Mouse (Mus musculus) heart, postnatal 14 days (tissue): ENCODE measurements at regions not wholly inside any gene's neighbourhood (a gene's known extent, or its start where the extent isn't known, plus 50 kb on each side); places are given as distances from the start of the nearest gene placed in this dataset.

Experiments used
- DNase-seq, 2 experiments: peaks; one replicate each; pipeline ENCODE4 v3.0.0; 2021 to 2022
- intact Hi-C: fragments of 180-260 bp; cut with DNase I; formaldehyde crosslinking; loops from one replicate; pipeline ENCODE4 v1.15.1; 2025

GRCm38 (mm10) chr14:58842196-58842886, 300.4 kb downstream of the 1700129C05Rik start:
- DNase-seq, result no peak
- intact Hi-C loops, result no loop called here

- intact Hi-C loops, result no loop called here
- no peak for DNase-seq
Measured at GRCm38 (mm10) chr14:58822938-58823337, 319.8 kb downstream of the 1700129C05Rik start.

DNA sequence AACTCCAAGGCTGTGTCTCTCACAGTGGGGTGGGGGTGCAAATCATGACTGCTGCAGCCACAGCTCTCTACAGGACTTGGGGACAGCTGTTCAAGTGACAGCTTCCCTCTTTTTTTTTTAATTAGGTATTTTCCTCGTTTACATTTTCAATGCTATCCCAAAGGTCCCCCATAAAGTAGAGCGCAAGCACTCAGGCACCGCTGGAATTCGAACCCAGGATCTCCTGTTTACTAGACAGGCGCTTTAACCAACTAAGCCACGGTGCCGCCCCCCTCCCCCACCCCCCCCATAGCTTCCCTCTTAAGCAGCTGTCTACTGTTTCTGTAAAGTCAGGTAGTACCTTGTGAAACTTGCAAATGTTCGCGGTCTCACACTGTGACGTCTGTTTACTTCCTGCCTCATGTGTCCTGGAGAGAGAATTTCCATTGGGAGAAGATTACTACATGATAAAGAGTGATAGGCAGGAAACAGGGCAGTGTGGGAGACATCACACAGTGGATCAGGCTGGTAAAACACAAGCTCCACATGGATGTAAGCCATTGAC, 324.7 kb downstream of the 1700129C05Rik start:
- DNase-seq, result peak; percentile 21 to 28
- intact Hi-C loops, result no loop called here

DNA sequence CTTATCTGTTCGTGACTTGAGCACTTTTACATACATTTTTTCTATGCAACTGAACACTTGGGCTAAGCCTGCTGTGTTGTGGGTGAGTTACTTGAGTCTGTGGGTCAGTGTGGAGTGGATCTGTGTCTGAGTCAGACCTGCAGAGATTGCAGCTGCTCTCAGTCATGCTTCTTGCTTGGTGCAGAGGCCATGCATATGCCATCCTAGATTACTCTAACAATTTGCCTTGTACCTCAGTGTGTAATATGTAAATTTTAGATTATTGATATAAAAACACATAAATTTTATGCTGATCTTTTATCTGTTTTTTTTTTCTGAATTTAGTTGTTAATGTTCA, 326.2 kb downstream of the 1700129C05Rik start:
- intact Hi-C loops, result no loop called here
- no peak for DNase-seq

GRCm38 (mm10) chr14:58815616-58816539, 326.8 kb downstream of the 1700129C05Rik start:
- intact Hi-C loops, result no loop called here
- DNase-seq, result no peak

DNA sequence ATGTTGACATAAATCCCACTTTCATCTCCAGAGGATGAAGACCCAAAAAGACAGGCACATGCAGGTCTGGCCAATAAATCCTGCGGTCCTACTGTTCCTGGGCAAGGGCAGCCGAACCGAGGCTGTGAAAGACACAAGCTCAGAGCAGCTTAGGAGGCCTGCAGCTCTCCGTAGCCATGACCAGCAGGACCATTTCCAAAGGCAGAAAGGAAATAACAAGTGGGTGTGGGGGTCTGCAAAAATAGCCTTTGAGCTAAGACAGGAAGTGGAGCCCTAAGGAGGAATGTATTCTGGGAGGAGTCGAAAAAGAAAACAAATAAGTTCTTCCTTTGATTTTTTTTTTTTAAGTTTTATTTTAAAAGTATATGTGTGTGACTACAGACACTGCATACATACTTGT, 330.1 kb downstream of the 1700129C05Rik start:
- intact Hi-C loops, result no loop called here
- DNase-seq, result peak; percentile 23 to 25

DNA sequence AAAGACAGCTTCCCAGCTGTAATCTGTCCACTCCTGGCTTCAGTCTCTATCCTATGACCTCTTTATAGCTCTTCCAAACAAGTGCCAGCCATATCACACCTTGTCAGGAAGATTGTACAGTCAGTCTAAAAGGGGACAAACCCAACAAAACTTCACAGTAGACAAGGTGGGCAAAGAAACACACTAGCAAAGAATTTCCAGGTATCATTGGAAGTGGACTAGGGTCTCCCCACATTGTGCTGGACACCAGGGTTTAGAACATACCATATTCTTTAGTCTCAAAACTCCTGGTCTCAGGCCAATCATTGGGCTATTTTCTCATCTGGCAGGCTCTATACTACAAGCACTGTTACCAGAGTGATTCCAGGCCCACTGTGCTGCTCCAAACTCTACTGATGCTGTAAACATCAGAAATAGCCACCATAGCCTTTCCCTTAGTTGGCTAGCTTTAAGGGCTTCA, 341.3 kb downstream of the 1700129C05Rik start:
- DNase-seq, result no peak
- intact Hi-C loops, result loop anchor here (5.0 kb wide), 1 partner anchor 1054 kb away; the partner anchor contains the start of gene Gm49361

GRCm38 (mm10) chr14:58788190-58788945, 354.3 kb downstream of the 1700129C05Rik start:
- no peak for DNase-seq
- intact Hi-C loops, result no loop called here

DNA sequence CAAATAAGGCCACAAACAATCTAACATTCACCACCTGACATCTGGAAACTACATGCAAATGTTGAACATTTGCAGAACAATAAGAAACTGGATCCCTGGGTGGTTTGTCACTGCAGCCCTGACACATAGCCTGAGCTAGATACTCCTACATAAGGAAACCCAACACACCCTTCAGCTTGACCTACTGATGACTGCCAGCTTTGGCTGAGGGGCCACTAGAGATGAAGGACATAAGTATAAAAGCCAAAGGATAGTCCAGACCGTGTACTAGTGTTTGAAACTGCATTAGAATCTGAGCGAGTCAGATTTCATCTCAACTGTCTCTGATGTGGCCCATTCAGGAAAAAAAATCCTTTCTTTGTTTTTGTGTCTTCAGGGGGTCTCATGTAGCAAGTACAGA, 355.1 kb downstream of the 1700129C05Rik start:
- intact Hi-C loops, result no loop called here
- no peak for DNase-seq

DNA sequence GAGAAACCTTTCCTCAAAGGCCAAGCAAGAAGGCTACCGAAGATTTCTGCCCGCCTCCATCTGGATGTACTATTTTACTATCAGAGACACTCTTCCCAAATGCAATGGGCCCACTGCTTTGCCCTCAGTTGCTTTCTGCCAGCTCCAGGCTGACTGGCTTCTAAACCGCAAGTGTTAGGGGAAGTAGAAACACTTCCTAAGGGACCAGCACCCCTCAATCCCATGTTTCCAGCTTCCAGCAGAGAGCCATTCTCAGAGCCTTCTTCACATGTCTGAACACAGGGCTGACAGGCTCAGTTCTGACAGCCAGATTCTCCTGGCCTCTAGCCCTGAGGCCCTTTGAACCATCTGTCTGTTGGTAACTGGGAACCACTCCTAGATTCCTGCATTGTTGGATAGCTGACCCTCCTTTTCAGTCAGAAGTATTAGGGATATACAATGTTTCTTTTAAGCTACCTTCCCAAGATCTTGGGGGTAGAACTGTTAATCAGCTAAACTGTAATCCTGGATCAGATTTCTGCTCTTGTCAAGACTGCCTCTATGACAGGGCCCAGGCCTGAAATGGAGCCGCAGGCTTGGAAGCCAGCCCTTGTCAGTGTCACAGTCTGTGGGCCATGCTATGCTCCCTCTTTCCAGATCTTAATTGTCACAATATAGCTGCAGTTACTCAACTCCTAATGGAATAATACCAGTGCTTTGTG, 355.8 kb downstream of the 1700129C05Rik start:
- peak; percentile 49 to 51 for DNase-seq

DNA sequence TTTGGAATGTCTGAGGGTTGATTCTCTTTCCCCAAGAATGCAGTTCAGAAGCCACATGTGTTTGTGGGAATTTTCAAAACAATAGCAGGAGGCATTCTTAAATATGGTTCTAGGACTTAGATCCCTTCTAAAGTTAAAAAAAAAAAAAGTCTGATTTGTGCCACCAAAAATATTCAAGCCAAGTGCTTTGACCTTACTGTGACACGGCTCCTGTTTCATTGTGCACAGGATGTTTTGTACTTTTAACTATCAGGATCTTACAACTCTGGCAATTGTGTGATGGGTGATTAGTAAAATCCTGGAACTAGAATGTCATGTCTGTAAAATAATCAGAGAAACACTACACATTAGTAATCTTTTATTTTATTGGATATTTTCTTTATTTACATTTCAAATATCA, 359.5 kb downstream of the 1700129C05Rik start:
- DNase-seq, result no peak
- intact Hi-C loops, result no loop called here

More for the DNA sequence above, 355.8 kb downstream of the 1700129C05Rik start:
- intact Hi-C loops, result no loop called here

DNA sequence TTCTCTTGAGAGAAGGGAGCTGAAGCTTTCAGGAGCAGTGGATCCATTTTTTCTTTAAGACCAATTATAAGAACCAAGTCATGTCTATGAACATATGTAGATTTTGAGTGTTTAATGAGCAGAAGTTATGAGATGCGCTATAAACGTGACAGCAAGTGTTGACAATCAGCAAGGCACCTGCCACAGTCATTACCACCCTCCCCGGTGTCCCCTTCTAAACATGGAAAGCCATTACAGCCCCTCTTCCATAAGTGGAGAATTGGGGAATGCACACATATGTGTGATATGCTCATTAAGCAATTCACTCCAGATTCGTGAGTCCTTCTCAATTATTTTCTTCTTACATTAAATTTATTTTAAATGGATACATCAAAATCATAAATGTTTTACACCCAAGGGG, 362.4 kb downstream of the 1700129C05Rik start:
- no peak for DNase-seq
- intact Hi-C loops, result no loop called here

GRCm38 (mm10) chr14:58778675-58779074, 364.0 kb downstream of the 1700129C05Rik start:
- intact Hi-C loops, result no loop called here
- DNase-seq, result no peak

DNA sequence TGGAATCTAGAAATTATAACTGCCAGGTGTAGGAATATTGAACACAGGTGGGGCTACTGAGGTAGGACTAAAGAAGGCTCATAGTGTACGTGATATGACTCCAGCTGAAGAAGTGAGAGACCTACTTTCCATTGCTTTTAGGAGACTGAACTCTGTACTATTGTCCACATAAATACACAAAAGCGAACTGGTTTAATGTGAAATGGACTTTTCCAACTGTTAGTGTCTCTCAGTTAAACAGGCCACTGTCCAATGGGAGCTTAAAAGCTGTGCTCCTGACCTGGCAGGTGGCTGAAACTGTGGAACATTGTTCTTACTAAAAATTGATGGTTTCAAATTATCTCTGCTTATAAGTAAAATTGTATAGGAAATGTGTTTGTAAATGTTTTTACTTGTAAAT, 381.4 kb downstream of the 1700129C05Rik start:
- intact Hi-C loops, result no loop called here
- DNase-seq, result no peak

GRCm38 (mm10) chr14:58759759-58760158, 382.9 kb downstream of the 1700129C05Rik start:
- intact Hi-C loops, result no loop called here
- DNase-seq, result no peak

GRCm38 (mm10) chr14:58753781-58754180, 388.9 kb downstream of the 1700129C05Rik start:
- DNase-seq, result no peak
- intact Hi-C loops, result no loop called here

DNA sequence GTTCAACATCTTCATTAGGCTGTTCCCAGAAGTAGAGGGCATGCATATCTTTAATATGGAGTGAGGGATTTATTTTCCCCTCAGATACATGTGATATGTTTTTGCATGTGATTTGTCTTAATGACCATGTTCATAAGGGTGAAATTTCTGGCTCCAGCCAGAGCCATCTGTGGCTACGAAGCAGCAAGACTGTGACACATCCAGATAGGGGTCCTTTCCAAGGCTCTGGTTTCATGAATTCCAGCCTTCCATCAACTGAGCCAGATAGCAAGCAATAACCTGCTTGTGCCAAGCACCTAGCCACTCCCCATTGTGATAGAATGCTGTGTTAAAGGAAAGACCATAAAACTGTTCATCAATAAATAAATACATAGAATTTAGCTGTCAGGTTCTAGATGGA, 389.6 kb downstream of the 1700129C05Rik start:
- no peak for DNase-seq
- intact Hi-C loops, result no loop called here

DNA sequence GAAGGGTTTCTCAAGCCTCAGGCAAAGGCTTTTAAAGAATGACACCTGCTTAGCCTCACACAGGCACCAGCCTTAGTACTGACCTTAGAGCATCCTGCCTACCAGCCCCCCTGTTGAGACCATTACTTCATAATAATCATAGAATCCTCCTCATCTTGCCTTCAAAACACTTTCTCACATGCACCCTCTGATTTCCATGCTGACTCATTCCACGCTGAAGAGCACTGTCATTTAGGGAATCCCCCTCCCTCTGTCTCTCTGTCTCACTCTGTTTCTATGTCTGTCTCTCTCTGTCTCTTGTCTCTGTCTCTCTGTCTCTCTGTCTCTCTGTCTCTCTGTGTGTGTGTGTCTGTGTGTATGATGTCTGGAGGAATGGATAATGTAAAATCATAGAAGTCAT, 416.3 kb downstream of the 1700129C05Rik start:
- intact Hi-C loops, result no loop called here
- no peak for DNase-seq

GRCm38 (mm10) chr14:58714856-58715255, 427.8 kb downstream of the 1700129C05Rik start:
- DNase-seq, result no peak
- intact Hi-C loops, result no loop called here

DNA sequence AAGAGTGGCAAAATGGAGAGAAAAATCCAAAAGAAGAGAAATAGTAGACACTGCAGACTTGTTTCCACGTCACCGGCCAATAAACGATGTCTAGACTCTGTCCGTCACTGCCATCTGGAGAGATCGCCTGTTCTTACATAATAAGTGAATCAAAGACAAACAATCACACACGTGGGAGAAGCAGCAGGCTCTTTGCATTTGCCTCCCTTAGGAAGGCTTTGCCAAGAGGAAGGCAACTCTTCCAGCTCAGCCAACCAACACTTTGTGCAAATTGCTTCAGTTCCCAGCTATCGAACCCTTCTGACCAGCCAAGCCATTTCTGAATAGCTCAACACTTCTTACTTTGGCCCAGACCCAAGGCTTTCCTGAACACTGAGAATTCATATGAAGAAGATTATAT, 432.8 kb downstream of the 1700129C05Rik start:
- intact Hi-C loops, result no loop called here
- peak; percentile 3 to 12 for DNase-seq
